Mouse (Mus musculus): ENCODE measurements around the gene Rpl35a. TPM values are rescaled to one million over a fixed set of nuclear protein-coding genes. Genes with fewer than 3 reads are reported as not detected.
A peak's percentile ranks its signal among the peaks of the same experiment; 100 is the strongest.
"Not testable (repeated sequence)": the region's sequence is repeated elsewhere in the genome, so short reads cannot be mapped to it uniquely, and the experiment has no call there.

The Rpl35a gene
- total RNA-seq, 2 experiments from 2014 or later: 217 to 291 TPM

GRCm38 (mm10) chr16:33024456-33025104, 31.7 kb upstream of the Rpl35a start:
- Histone ChIP-seq H3K27ac (no peak overlapping the region), H3K4me3 (no peak overlapping the region)
- TF ChIP-seq CTCF (IDR thresholded peaks at IDR 0.05): no peak
- DNase-seq: no peak
- intact Hi-C loops (cut with DNase I): loop anchor here (2.0 kb wide), 1 partner anchor 212 kb away; no protein-coding TSS in a partner anchor

DNA sequence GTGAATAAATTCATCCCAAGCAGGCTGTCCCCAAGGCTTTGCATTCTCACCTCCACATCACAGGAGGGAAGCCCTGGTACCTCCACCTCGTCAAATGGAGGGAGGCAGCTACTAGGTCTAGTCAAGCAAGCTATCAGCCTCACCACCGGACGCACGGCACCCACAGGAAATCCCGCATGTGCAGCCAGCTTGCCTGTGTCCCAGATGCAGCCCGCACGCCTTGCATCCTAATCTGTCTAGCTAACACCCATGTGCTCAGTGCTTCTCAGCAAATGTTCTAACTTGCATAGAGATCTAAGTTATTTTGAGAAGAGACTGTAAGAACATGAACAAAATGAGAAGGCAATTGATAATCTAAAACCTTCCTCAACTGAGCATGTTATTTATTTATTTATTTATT, 29.9 kb upstream of the Rpl35a start:
- no peak for TF ChIP-seq CTCF (IDR thresholded peaks at IDR 0.05)
- intact Hi-C loops (cut with DNase I): no loop called here
- Histone ChIP-seq H3K27ac (no peak overlapping the region), H3K4me3 (no peak overlapping the region)
- no peak for DNase-seq

DNA sequence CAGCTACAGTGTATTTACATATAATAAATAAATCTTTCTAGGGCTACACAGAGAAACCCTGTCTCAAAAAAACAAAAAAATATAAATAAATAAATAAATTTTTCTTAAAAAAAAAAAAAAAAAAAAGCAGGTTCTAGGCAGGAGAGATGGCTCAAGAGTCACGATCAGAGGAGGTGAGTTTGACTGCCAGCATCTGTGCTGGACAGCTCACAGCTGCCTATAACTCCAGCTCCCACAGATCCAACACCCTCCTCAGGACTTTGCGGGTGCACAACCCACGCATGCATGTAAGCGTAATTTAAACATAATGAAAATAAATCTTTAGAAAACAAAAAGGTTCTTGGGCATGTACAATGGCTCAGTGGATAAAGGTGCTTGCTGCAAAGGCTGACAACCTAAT, 20.2 kb upstream of the Rpl35a start:
- Histone ChIP-seq H3K27ac (no peak overlapping the region), H3K4me3 (no peak overlapping the region)
- no peak for DNase-seq
- TF ChIP-seq CTCF (IDR thresholded peaks at IDR 0.05): no peak
- intact Hi-C loops (cut with DNase I): no loop called here

GRCm38 (mm10) chr16:33042682-33043081, 13.6 kb upstream of the Rpl35a start:
- no peak overlapping the region for H3K27ac ChIP-seq
- intact Hi-C loops (cut with DNase I): no loop called here
- no peak for TF ChIP-seq CTCF (IDR thresholded peaks at IDR 0.05)

DNA sequence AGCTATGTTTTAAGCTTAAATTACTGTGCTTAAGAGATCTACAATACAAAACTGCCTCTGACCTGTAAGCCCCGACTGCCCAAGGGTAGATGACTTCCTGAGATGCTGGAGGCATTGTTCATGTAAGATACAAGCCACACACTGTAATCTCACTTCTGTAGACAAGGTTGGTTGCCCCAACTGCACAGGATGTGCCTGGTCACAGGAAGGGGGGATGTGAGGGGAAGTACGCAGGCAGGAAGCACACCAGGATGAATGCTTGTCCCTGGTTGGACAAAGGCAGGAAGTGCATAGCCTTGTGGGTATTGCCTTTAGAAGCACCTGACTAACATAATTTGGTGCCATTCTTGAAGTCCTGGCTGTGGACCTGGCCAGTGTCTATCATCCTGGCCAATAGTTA, 13.0 kb upstream of the Rpl35a start:
- TF ChIP-seq CTCF (IDR thresholded peaks at IDR 0.05): no peak
- Histone ChIP-seq H3K27ac (no peak overlapping the region), H3K4me3 (no peak overlapping the region)
- intact Hi-C loops (cut with DNase I): no loop called here
- DNase-seq: no peak

More at GRCm38 (mm10) chr16:33042682-33043081, 13.6 kb upstream of the Rpl35a start:
- no peak overlapping the region for H3K4me3 ChIP-seq
- DNase-seq: no peak

- DNase-seq: no peak
- no peak for TF ChIP-seq CTCF (IDR thresholded peaks at IDR 0.05)
- Histone ChIP-seq H3K4me3 (no peak overlapping the region), H3K27ac (no peak overlapping the region)
- intact Hi-C loops (cut with DNase I): no loop called here
Observed at GRCm38 (mm10) chr16:33048004-33048403, 8.2 kb upstream of the Rpl35a start.

DNA sequence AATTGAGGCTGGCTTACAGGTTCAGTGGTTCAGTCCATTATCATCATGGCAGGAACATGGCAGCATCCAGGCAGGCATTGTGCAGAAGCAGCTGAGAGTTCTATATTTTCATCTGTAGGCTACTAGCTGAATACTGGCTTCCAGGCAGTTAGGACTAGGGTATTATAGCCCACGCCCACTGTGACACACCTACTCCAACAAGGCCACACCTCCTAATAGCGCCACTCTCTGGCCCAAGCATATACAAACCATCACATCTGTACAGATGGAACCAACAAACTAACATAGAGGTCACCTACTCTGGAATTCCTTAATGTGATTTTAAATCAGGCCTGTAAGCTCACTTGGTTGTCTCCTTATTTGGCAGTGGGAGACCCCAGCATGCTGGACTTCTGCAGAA, 7.6 kb upstream of the Rpl35a start:
- Histone ChIP-seq H3K27ac (no peak overlapping the region), H3K4me3 (no peak overlapping the region)
- intact Hi-C loops (cut with DNase I): no loop called here
- DNase-seq: no peak
- TF ChIP-seq CTCF (IDR thresholded peaks at IDR 0.05): no peak

- Histone ChIP-seq H3K4me3 (no peak overlapping the region), H3K27ac (no peak overlapping the region)
- TF ChIP-seq CTCF (IDR thresholded peaks at IDR 0.05): no peak
- intact Hi-C loops (cut with DNase I): no loop called here
- DNase-seq: no peak
Observed at GRCm38 (mm10) chr16:33049809-33050208, 6.4 kb upstream of the Rpl35a start.

GRCm38 (mm10) chr16:33053141-33053540, 3.1 kb upstream of the Rpl35a start:
- intact Hi-C loops (cut with DNase I): no loop called here
- TF ChIP-seq CTCF (IDR thresholded peaks at IDR 0.05): no peak
- no peak for DNase-seq
- no peak overlapping the region for H3K4me3 ChIP-seq
- H3K27ac ChIP-seq: no peak overlapping the region

- H3K27ac ChIP-seq, H3K4me3 ChIP-seq, DNase-seq: not testable (repeated sequence)
- intact Hi-C loops (cut with DNase I): loop anchor here (5.0 kb wide), 2 partner anchors 127 to 197 kb away; partner anchors contain the start of gene Snx4
Observed at GRCm38 (mm10) chr16:33054927-33055326, 1.3 kb upstream of the Rpl35a start.

GRCm38 (mm10) chr16:33055655-33056054, 598 bp upstream of the Rpl35a start:
- H3K27ac ChIP-seq: no peak overlapping the region
- no peak for TF ChIP-seq CTCF (IDR thresholded peaks at IDR 0.05)
- intact Hi-C loops (cut with DNase I): loop anchor here (5.0 kb wide), 2 partner anchors 127 to 197 kb away; partner anchors contain the start of gene Snx4
- no peak for DNase-seq
- peak overlapping the region; percentile 85 for H3K4me3 ChIP-seq

GRCm38 (mm10) chr16:33056786-33057185, 533 bp downstream of the Rpl35a start:
- intact Hi-C loops (cut with DNase I): loop anchor here (5.0 kb wide), 2 partner anchors 126 to 196 kb away; partner anchors contain the start of gene Snx4
- Histone ChIP-seq H3K27ac (peak overlapping the region; percentile 97), H3K4me3 (peak overlapping the region; percentile 85)
- no peak for TF ChIP-seq CTCF (IDR thresholded peaks at IDR 0.05)
- DNase-seq: peak; percentile 32

GRCm38 (mm10) chr16:33058033-33058432, 1.8 kb downstream of the Rpl35a start:
- Histone ChIP-seq H3K4me3 (peak overlapping the region; percentile 85), H3K27ac (0 out of 2 replicates have a peak overlapping the region, but pooled peaks have one; percentile 24)
- intact Hi-C loops (cut with DNase I): loop anchor here (5.0 kb wide), 2 partner anchors 124 to 194 kb away; partner anchors contain the start of gene Snx4
- no peak for TF ChIP-seq CTCF (IDR thresholded peaks at IDR 0.05)
- DNase-seq: no peak

DNA sequence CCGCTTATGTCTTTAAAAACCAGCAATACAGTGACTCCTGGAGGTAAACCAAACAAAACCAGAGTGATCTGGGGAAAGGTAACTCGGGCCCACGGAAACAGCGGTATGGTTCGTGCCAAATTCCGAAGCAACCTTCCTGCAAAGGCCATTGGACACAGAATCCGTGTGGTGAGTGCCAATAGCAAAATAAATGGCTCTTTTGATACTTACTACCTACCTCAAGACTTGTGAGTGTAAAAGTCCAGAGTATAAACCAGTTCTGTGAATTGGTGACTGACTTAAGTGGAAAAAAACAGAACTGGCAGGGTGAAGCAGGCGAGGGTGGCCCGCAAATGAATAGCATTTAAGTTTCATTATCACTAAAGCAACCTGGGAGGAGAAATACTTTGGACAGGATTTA, 2.4 kb downstream of the Rpl35a start:
- peak overlapping the region; percentile 85; the same call in 1 of the 2 replicates for H3K4me3 ChIP-seq
- DNase-seq, H3K27ac ChIP-seq: not testable (repeated sequence)
- intact Hi-C loops (cut with DNase I): loop anchor here (5.0 kb wide), 2 partner anchors 124 to 194 kb away; partner anchors contain the start of gene Snx4

All from gastrocnemius, adult 2 months (tissue).